Mouse (Mus musculus) activated CD4-positive, CD25-positive, alpha-beta regulatory T cell, adult 9 weeks (primary cell): ENCODE results near the gene Gm49711. TPM values are rescaled to one million over a fixed set of nuclear protein-coding genes. Genes with fewer than 3 reads are reported as not detected.

ENCODE experiments used
- polyA plus RNA-seq: library from polyadenylated mRNA; unstranded; fragments of 100-300 nt; shearing (Covaris generic); gene quantifications from one replicate; pipeline ENCODE4 v1.2.1, GENCODE M21; 2017

The Gm49711 gene
- not detected for polyA plus RNA-seq

DNA sequence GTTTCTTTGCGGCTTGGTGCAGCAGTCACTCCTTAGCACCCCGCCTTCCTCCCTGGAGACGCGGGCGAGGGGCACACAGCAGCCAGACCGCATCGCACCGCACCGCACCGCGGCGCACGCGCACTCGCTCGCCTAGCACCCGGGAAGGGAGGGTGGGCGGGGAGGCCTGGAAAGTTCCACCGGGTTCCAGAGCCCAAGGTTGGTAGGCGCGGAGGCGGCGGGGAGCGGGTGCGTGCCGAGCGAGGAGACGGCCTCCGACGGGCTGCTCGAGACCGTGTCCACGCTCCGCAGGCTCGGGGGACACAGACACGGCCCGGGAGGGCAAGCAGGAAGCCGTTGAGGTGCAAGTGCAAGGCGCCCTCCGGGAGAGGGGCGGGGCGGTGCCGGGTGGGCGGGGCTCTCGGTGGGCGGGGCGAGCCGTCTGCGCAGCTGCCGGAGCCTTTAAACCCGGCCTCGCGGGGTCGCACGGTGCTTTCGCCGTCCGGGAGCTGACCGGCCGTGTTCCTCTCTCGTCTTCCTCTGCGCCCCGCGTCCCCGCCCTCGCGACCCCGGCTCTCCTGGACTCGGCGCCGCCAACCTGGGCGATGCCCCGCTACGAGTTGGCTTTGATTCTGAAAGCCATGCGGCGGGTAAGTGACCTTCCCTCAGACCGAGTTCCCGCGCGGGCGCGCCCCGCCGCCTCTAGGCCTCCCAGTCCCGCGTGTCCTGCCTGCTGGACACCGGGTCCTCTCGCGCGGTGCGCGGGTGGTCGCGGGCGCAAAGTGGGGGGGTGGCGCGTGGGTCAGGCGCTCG, at the start of gene Gm49711, which contains the start of the genes Mrps6 and Slc5a3:
Gene Gm49711 (plus strand): TSS at position 465 of the 792 bp plus-strand sequence.
Gene Mrps6 (plus strand): TSS at position 419 of the 792 bp plus-strand sequence.
Gene Slc5a3 (plus strand): TSS at position 471 of the 792 bp plus-strand sequence.

Other genes starting within 250 kb of the Gm49711 start
- 148 TPM for gene Mrps6, start within 50 bp of the Gm49711 start, polyA plus RNA-seq
- gene Slc5a3, start within 50 bp of the Gm49711 start, polyA plus RNA-seq = 11.7 TPM
- not detected for gene Kcne2, start 234.1 kb downstream of the Gm49711 start, polyA plus RNA-seq
- 139 TPM for gene Smim11, start 243.0 kb downstream of the Gm49711 start, polyA plus RNA-seq